Mouse (Mus musculus) heart, adult 8-10 months (tissue): ENCODE data around the gene Thy1. TPM values are rescaled to one million over a fixed set of nuclear protein-coding genes. Genes with fewer than 3 reads are reported as not detected.

Experiments
- DNase-seq: peaks from one replicate; pipeline ENCODE4 v3.0.0; 2022; ENCODE audit warnings: low spot score
- total RNA-seq, 4 experiments: library from RNA; stranded (reverse); gene quantifications; 2 replicates each; pipeline ENCODE4 v1.2.4; 2022

The Thy1 gene
- total RNA-seq, 4 experiments from 2014 or later: 8.9 to 12.4 (median 11.0) TPM

DNA sequence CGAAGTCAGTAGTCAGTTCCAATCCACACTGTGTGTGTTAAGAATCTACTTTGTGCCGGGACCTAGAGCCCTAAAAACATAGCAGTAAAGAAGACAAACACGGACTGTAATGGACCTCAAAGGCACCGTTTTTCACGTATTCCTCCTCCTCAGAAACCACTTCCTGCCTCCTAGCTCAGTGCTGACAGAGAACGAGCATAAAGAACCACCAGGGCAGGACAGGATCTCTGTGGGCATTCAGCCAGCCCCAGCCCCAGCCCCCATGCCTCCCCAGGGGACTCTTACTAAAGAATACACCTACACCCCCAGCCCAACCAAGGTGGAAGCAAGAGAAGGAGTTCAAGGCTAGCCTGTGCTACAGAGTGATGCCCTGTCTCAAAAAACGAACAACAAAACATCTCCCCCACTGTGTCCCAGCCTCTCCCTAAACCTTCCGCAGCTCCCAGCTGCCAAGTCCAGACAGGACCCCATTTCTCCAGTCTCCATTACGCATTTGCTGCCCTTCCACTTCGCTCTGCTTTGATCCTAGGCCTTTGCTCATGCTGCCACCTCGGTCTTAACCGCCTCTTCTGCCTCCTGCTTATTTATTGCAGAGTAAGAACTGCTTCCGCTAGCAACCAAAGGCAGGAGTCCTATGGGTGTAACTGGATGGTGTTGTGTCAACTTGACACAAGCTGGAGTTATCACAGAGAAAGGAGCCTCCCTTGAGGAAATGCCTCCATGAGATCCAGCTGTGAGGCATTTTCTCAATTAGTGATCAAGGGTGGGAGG, 9.0 kb upstream of the Thy1 start:
- DNase-seq: no peak

DNA sequence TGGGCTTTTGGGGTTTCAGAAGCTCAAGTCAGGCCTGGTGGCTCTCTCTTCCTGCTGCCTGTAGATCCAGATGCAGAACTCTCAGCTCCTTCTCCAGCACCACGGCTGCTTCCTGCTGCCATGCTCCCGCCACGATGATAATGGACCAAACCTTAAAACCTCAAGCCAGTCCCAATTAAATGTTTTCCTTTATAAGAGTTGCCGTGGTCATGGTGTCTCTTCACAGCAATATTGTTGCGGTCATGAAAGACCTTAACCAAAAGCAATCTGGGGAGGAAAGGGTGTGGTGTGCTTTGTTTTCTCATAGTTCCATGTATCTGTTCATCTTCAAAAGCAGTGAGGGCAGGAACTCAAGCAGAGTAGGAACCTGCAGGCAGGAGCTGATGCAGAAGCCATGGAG, 6.1 kb upstream of the Thy1 start:
- DNase-seq: no peak

DNA sequence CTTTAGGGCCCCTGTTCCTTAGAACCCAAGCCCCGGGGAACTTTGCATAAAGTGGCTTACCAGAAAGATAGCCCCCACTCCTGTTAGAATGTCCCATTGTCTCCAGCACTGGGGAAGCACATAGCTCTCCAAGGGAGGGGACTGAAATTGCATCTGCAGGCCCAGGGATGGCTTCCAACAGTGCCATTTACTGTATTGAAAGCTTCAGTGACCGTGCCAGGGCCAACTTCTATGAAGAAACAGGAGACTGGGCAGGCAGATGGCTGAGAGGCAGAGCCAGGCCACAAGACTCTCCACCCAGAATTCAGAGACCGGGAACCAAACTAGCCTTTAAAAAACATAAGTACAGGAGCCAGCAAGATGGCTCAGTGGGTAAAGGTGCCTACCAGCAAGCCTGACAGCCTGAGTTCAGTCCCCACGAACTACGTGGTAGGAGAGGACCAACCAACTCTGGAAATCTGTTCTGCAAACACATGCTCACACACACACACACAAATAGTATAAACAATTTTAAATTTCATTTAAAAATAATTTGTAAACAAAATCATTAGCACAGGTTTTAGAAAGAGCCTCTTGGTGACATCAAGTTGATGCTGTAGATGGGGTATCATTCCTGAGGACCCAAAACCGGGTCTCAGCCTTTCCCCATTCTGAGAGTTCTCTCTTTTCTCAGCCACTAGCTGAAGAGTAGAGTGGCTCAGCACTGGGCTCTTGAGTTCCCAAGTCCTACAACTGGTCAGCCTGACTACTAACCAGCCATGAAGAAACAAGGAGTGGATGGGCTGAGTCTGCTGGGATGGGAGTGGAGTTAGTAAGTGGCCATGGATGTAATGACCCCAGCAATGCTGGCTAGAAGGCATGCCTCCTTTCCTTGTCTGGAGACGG, 1.4 kb upstream of the Thy1 start:
- no peak for DNase-seq

DNA sequence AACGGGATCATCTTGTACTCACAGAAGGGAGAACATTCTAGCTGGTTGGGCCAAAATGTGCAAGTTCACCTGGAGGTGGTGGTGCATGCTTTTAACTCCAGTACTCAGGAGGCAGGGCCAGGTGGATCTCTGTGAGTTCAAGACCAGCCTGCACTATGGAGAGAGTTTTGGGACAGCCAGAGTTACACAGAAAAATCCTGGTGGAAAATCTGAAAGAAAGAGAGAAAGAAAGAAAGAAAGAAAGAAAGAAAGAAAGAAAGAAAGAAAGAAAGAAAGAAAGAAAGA, 846 bp upstream of the Thy1 start:
- no peak for DNase-seq

DNA sequence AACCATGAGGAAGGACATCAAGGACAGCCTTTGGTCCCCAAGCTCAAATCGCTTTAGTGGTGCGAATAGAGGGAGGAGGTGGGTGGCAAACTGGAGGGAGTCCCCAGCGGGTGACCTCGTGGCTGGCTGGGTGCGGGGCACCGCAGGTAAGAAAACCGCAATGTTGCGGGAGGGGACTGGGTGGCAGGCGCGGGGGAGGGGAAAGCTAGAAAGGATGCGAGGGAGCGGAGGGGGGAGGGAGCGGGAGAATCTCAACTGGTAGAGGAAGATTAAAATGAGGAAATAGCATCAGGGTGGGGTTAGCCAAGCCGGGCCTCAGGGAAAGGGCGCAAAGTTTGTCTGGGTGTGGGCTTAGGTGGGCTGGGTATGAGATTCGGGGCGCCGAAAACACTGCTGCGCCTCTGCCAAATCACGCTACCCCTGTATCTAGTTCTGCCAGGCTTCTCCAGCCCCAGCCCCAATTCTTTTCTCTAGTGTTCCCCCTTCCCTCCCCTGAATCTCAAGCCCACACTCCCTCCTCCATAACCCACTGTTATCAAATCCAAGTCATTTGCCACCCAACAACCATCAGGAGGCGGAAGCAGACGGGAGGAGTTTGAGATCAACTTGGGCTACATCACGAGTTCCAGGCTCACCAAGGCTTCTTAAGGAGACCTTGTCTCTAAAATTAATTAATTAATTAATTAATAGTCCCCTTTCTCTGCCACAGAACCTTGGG, 683 bp downstream of the Thy1 start:
- no peak for DNase-seq

DNA sequence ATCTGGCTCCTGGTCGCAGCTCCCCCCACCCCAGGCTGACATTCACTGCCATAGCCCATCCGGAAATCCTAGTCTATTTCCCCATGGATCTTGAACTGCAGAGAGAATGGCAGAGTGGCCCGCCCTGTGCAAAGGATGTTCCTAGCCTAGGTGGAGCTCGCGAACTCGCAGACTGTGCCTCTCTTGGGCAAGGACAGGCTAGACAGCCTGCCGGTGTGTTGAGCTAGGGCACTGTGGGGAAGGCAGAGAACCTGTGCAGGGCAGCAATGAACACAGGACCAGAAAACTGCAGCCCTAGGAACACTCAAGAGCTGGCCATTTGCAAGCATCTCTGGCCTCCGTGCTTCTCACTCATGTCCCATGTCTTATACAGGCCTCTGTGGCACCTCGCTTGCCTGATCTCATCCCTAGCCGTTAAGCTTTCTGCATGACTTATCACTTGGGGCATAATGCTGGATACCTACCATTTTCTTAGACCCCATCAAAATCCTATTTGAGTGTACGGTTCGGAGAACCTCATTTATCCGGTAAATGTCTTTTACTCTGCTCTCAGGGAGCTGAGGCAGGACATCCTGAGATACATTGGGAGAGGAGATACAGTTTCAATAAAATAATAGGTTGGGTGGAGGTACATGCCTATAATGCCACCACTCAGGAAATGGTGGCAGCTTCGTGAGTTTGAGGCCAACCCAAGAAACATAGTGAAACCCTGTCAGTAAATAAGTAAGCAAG, 1.4 kb downstream of the Thy1 start:
- no peak for DNase-seq

DNA sequence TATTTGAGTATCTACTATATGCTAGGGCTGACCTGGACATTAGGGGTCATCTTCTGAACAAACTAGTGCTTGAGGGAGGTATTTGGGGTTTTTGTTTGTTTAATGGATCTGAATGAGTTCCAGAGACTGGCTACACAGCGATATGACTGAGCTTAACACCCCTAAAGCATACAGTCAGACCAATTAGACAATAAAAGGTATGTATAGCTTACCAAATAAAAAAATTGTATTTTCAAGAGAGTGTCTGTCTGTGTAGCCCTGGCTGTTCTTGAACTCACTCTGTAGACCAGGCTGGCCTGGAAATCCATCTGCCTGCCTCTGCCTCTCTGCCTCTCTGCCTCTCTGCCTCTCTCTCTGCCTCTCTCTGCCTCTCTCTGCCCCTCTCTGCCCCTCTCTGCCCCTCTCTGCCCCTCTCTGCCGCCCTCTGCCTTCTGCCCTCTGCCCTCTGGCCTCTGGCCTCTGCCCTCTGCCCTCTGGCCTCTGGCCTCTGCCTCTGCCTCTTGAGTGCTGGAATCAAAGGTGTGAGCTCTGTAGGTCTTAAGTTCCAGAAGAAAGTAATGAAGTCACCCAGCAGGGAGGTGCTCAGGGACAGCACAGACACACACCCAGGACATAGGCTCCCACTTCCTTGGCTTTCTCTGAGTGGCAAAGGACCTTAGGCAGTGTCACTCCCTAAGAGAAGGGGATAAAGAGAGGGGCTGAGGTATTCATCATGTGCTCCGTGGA, 2.1 kb downstream of the Thy1 start:
- no peak for DNase-seq

DNA sequence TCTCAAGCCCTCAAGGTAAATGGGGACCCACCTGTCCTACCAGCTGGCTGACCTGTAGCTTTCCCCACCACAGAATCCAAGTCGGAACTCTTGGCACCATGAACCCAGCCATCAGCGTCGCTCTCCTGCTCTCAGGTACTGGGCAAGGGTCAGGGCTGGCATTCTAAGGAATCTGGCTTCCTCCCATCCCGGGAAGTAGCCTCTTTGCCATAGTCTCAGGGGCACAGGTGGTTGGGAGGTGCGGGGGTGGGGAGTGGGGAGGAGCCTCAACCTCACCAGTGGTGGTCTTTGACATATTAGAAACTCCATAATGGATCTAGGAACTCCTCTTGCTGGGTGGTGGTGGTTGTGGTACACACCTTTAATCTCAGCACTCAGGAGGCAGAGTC, 2.7 kb downstream of the Thy1 start:
- no peak for DNase-seq

DNA sequence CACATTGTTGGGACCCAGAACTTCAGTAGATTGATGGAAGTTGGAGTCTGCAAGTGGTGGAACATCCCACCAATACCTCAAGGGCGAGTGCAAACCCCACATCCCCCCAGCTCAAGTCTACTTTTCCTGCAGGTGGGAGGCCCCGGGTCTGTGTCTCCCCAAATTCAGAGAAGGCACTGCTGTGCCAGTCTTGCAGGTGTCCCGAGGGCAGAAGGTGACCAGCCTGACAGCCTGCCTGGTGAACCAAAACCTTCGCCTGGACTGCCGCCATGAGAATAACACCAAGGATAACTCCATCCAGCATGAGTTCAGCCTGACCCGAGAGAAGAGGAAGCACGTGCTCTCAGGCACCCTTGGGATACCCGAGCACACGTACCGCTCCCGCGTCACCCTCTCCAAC, 3.2 kb downstream of the Thy1 start:
- DNase-seq: no peak

DNA sequence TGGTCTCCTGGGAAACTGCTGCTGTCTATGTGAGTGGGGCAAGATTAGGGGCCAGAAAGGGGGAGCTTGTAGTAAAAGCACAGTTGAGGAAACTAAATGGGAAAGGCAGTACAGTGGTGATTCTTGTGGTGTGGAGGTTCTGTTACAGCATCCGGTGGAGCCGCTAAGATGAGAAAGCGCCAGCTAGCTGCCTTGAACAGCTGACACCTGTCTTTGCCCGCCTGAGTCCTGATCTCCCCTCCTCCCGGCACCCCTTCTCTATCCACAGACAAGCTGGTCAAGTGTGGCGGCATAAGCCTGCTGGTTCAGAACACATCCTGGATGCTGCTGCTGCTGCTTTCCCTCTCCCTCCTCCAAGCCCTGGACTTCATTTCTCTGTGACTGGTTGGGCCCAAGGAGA, 3.9 kb downstream of the Thy1 start:
- no peak for DNase-seq

DNA sequence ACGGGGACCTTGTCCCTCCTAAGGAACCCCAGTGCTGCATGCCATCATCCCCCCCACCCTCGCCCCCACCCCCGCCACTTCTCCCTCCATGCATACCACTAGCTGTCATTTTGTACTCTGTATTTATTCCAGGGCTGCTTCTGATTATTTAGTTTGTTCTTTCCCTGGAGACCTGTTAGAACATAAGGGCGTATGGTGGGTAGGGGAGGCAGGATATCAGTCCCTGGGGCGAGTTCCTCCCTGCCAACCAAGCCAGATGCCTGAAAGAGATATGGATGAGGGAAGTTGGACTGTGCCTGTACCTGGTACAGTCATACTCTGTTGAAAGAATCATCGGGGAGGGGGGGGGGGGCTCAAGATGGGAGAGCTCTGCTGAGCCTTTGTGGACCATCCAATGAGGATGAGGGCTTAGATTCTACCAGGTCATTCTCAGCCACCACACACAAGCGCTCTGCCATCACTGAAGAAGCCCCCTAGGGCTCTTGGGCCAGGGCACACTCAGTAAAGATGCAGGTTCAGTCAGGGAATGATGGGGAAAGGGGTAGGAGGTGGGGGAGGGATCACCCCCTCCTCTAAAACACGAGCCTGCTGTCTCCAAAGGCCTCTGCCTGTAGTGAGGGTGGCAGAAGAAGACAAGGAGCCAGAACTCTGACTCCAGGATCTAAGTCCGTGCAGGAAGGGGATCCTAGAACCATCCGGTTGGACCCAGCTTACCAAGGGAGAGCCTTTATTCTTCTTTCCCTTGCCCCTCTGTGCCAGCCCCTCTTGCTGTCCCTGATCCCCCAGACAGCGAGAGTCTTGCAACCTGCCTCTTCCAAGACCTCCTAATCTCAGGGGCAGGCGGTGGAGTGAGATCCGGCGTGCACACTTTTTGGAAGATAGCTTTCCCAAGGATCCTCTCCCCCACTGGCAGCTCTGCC, 4.6 kb downstream of the Thy1 start:
- DNase-seq: no peak

DNA sequence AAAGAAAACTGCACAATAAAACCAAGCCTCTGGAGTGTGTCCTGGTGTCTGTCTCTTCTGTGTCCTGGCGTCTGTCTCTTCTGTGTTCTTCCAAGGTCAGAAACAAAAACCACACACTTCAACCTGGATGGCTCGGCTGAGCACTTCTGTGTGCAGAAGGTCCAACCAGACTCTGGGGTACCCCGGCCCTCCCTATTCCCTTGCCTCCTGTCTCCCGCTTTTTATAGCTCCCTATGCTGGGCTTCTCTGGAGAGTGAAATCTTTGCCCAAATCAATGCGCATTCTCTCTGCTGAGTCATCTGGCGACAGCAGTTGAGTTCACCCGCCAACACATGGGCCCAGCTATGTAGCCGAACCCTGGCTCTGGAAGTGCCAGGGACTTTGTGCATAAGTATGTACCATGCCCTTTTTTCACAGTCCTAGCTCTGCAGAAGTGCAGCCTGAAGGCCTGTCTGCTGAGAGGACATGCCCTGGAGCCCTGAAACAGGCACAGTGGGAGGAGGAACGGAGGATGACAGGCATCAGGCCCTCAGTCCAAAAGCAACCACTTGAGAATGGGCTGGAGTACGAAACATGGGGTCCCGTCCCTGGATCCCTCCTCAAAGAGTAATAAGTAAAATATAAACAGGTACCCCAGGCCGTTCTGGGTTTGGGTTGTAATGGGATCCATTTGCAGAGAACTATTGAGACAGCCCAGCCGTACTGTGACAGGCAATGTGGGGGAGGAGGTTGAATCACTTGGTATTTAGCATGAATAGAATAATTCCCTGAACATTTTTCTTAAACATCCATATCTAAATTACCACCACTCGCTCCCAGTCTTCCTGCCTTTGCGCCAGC, 5.6 kb downstream of the Thy1 start:
- DNase-seq: no peak

DNA sequence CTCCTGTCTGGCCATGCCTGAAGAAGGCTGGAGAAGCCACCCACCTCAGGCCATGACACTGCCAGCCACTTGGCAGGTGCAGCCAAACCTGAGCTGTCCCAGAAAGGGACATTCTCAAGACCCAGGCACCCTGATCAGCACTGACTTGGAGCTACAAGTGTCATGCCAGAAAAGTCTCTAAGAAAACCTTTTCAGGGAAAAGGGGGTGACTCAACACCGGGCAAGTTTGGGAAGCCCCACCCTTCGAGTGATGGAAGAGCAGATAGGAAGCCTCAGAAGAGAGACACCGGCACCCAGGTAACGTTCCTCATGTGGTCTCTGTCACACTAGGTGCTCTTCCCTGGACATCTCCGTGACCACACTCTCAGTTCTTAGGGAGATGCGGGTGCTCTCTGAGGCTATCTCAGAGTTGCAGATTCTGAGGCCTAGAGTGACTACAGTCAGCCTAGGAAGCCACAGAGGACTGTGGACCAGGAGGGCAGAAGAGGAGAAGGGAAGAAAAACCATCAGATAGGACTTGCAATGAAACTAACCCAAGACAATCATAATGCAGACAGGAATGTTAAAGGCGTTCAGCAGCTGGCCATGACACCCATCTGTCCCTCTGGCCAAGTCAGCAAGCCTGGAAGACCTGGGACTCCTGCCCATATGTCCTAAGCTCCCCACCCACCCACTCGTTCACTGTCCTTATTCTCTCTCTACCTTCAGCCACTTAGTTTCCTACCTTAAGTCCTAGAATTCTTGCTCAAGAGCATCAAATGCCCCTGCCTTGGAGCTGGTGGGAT, 6.4 kb downstream of the Thy1 start:
- DNase-seq: no peak

DNA sequence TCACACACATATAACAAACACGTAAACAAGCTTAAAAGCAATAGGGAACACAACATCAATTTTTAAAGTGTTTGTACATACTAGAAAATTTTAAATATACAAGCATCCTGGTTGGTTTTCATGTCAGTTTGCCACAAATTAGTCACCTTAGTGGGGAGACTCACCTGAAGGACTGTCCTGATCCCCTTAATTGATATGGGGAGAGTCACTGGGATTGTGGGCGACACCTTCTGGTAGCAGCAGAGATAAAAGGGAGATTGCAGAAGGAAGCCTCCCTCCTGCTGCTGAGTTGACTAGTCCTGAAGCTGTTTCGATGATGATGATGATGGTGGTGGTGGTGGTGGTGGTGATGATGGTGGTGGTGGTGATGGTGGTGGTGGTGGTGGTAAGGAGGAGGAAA, 9.7 kb downstream of the Thy1 start:
- DNase-seq: no peak

DNA sequence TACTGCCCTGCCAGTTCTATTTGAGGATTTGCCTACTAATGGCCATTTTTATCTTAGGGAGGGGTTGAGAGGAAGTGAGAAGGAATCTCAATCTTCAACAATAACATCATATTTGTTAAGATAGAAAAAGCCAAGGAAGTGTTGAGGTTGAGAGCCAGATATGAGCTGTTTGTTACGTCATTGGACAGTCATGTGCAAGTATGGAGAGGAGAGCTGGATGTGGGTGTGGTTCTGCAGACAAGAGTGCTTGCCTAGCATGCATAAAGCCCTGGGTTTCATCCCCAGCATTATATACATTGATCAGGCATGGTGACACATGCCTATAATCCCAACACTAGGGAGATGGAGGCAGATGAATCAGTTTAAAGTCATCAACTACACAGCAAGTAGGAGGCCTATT, 10.8 kb downstream of the Thy1 start:
- DNase-seq: no peak

DNA sequence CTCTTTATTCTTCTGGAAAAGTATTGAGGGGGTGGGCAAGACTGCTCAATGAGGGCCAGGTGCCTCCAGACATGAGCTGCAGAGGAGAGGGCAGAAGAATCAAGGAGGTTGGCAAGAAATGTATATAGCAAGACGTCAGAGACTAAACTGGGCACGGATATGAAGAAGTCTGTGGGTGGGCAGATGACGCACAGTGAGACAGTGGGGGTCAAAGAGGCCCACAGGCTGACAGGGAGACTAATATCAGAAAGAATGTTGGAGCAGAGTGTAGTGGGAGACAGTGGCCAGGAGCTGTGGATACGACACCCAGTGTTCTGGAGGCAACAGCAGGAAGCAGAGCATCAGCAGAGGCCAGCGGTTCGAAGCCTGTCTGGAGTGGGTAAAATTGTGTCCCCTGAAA, 15.4 kb downstream of the Thy1 start:
- no peak for DNase-seq

DNA sequence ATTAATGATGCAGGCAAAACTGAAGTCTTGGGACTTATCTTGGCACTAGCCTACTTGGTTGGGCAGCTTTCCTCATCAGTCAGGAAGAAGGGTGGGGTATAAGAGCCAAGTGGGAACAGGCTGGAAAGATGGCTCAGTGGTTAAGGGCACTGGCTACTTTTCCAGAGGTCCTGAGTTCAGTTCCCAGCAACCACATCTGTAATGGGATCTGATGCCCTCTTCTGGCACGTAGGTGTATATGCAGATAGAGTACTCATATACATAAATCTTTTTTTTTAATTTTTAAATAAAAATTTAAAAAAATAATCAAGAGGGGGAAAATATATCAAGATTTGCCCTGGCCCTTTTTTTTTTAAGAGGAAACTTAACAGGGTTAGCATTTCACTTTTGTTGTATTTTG, 22.0 kb downstream of the Thy1 start:
- no peak for DNase-seq

DNA sequence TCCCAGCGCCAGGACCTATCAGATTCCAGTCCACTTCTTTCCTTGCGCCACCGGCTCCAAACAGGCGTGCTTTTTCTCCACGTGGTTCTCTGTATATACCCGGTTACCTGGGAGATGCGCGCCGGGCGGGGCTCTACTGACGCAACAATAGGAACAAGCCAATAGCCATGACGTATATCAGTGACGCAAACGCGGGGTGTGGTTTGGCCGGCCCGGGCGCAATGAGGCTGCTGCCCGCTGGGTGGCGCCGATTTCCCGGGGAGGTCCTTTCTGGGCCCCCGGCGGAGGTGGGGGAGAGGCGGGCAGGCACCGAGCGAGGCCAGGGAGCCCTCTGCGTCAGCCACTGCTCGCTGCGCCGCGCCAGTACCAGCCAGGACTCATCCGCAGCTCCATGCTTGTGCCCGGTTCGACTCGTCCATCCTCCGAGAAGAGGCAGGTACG, 23.6 kb downstream of the Thy1 start, which contains the start of gene Usp2:
Gene Usp2, plus strand, starts transcription at position 237 of the 441 bp plus-strand sequence.
- peak; percentile 99 for DNase-seq
